Mouse (Mus musculus): ENCODE measurements around the gene Abca6.
A peak's percentile ranks its signal among the peaks of the same experiment; 100 is the strongest.

The Abca6 gene

GRCm38 (mm10) chr11:110251534-110251933 lies at the start of gene Abca6:
TSS of gene Abca6 (minus strand) at chr11:110251776.
- TF ChIP-seq POU5F1 (IDR thresholded peaks at IDR 0.05; ENCODE audit: borderline replicate concordance, low read length) (no peak), NANOG (IDR thresholded peaks at IDR 0.05; ENCODE audit: borderline replicate concordance, low read length) (no peak), CTCF (conservative IDR thresholded peaks at IDR 0.05; ENCODE audit: low read length) (no peak)

GRCm38 (mm10) chr11:110297917-110298533 lies 46.4 kb upstream of the Abca6 start:
- TF ChIP-seq POU5F1 (IDR thresholded peaks at IDR 0.05; ENCODE audit: borderline replicate concordance, low read length): no peak
- TF ChIP-seq CTCF (conservative IDR thresholded peaks at IDR 0.05; ENCODE audit: low read length): no peak
- no peak for TF ChIP-seq NANOG (IDR thresholded peaks at IDR 0.05; ENCODE audit: borderline replicate concordance, low read length)
- H3K4me1 ChIP-seq (replicated peaks; ENCODE audit: low read depth, low read length): no peaks in the 10 kb centered on the region
- H3K4me3 ChIP-seq (replicated peaks; ENCODE audit: low read length): no peak overlapping the region
- no peaks in the 10 kb centered on the region for H3K36me3 ChIP-seq (ENCODE audit: insufficient read depth, low read length)
- H3K9me3 ChIP-seq (ENCODE audit: low read length): no peaks in the 10 kb centered on the region
- H3K27me3 ChIP-seq (ENCODE audit: insufficient read depth, low read length): no peaks in the 10 kb centered on the region

More at GRCm38 (mm10) chr11:110251534-110251933, at the start of gene Abca6:
- Histone ChIP-seq H3K9me3 (ENCODE audit: low read length) (peaks cover 6% of the 10 kb centered on the region), H3K4me3 (replicated peaks; ENCODE audit: low read length) (no peak within 1 kb of the TSS), H3K27me3 (ENCODE audit: insufficient read depth, low read length) (no peaks in the 10 kb centered on the region), H3K4me1 (replicated peaks; ENCODE audit: low read depth, low read length) (no peaks in the 10 kb centered on the region), H3K36me3 (ENCODE audit: insufficient read depth, low read length) (no peaks in the 10 kb centered on the region)

GRCm38 (mm10) chr11:110290586-110290985 lies 39.0 kb upstream of the Abca6 start:
- Histone ChIP-seq H3K27me3 (ENCODE audit: insufficient read depth, low read length) (no peaks in the 10 kb centered on the region), H3K4me1 (replicated peaks; ENCODE audit: low read depth, low read length) (no peaks in the 10 kb centered on the region), H3K4me3 (replicated peaks; ENCODE audit: low read length) (no peak overlapping the region), H3K36me3 (ENCODE audit: insufficient read depth, low read length) (no peaks in the 10 kb centered on the region), H3K9me3 (ENCODE audit: low read length) (no peaks in the 10 kb centered on the region)
- peak; percentile 87 for TF ChIP-seq CTCF (conservative IDR thresholded peaks at IDR 0.05; ENCODE audit: low read length)
- no peak for TF ChIP-seq NANOG (IDR thresholded peaks at IDR 0.05; ENCODE audit: borderline replicate concordance, low read length)
- TF ChIP-seq POU5F1 (IDR thresholded peaks at IDR 0.05; ENCODE audit: borderline replicate concordance, low read length): no peak

GRCm38 (mm10) chr11:110288423-110288822 lies 36.8 kb upstream of the Abca6 start:
- Histone ChIP-seq H3K27me3 (ENCODE audit: insufficient read depth, low read length) (no peaks in the 10 kb centered on the region), H3K9me3 (ENCODE audit: low read length) (no peaks in the 10 kb centered on the region), H3K4me3 (replicated peaks; ENCODE audit: low read length) (no peak overlapping the region), H3K36me3 (ENCODE audit: insufficient read depth, low read length) (no peaks in the 10 kb centered on the region), H3K4me1 (replicated peaks; ENCODE audit: low read depth, low read length) (no peaks in the 10 kb centered on the region)
- TF ChIP-seq CTCF (conservative IDR thresholded peaks at IDR 0.05; ENCODE audit: low read length) (no peak), NANOG (IDR thresholded peaks at IDR 0.05; ENCODE audit: borderline replicate concordance, low read length) (no peak), POU5F1 (IDR thresholded peaks at IDR 0.05; ENCODE audit: borderline replicate concordance, low read length) (no peak)

GRCm38 (mm10) chr11:110287694-110288093 lies 36.1 kb upstream of the Abca6 start:
- Histone ChIP-seq H3K27me3 (ENCODE audit: insufficient read depth, low read length) (no peaks in the 10 kb centered on the region), H3K9me3 (ENCODE audit: low read length) (no peaks in the 10 kb centered on the region), H3K4me1 (replicated peaks; ENCODE audit: low read depth, low read length) (no peaks in the 10 kb centered on the region), H3K36me3 (ENCODE audit: insufficient read depth, low read length) (no peaks in the 10 kb centered on the region), H3K4me3 (replicated peaks; ENCODE audit: low read length) (no peak overlapping the region)
- TF ChIP-seq NANOG (IDR thresholded peaks at IDR 0.05; ENCODE audit: borderline replicate concordance, low read length) (no peak), POU5F1 (IDR thresholded peaks at IDR 0.05; ENCODE audit: borderline replicate concordance, low read length) (no peak), CTCF (conservative IDR thresholded peaks at IDR 0.05; ENCODE audit: low read length) (no peak)

- Histone ChIP-seq H3K9me3 (ENCODE audit: low read length) (no peaks in the 10 kb centered on the region), H3K4me3 (replicated peaks; ENCODE audit: low read length) (no peak overlapping the region), H3K4me1 (replicated peaks; ENCODE audit: low read depth, low read length) (no peaks in the 10 kb centered on the region), H3K27me3 (ENCODE audit: insufficient read depth, low read length) (no peaks in the 10 kb centered on the region), H3K36me3 (ENCODE audit: insufficient read depth, low read length) (no peaks in the 10 kb centered on the region)
- no peak for TF ChIP-seq POU5F1 (IDR thresholded peaks at IDR 0.05; ENCODE audit: borderline replicate concordance, low read length)
- no peak for TF ChIP-seq NANOG (IDR thresholded peaks at IDR 0.05; ENCODE audit: borderline replicate concordance, low read length)
- no peak for TF ChIP-seq CTCF (conservative IDR thresholded peaks at IDR 0.05; ENCODE audit: low read length)
These were observed 34.8 kb upstream of the Abca6 start for GRCm38 (mm10) chr11:110286331-110286730.

- Histone ChIP-seq H3K4me3 (replicated peaks; ENCODE audit: low read length) (no peak overlapping the region), H3K9me3 (ENCODE audit: low read length) (no peaks in the 10 kb centered on the region), H3K4me1 (replicated peaks; ENCODE audit: low read depth, low read length) (no peaks in the 10 kb centered on the region), H3K36me3 (ENCODE audit: insufficient read depth, low read length) (no peaks in the 10 kb centered on the region), H3K27me3 (ENCODE audit: insufficient read depth, low read length) (no peaks in the 10 kb centered on the region)
- TF ChIP-seq POU5F1 (IDR thresholded peaks at IDR 0.05; ENCODE audit: borderline replicate concordance, low read length): no peak
- TF ChIP-seq NANOG (IDR thresholded peaks at IDR 0.05; ENCODE audit: borderline replicate concordance, low read length): no peak
- TF ChIP-seq CTCF (conservative IDR thresholded peaks at IDR 0.05; ENCODE audit: low read length): no peak
These were observed 33.3 kb upstream of the Abca6 start for GRCm38 (mm10) chr11:110284849-110285248.

GRCm38 (mm10) chr11:110284185-110284787 lies 32.7 kb upstream of the Abca6 start:
- no peaks in the 10 kb centered on the region for H3K4me1 ChIP-seq (replicated peaks; ENCODE audit: low read depth, low read length)
- H3K36me3 ChIP-seq (ENCODE audit: insufficient read depth, low read length): no peaks in the 10 kb centered on the region
- TF ChIP-seq CTCF (conservative IDR thresholded peaks at IDR 0.05; ENCODE audit: low read length) (no peak), NANOG (IDR thresholded peaks at IDR 0.05; ENCODE audit: borderline replicate concordance, low read length) (no peak), POU5F1 (IDR thresholded peaks at IDR 0.05; ENCODE audit: borderline replicate concordance, low read length) (no peak)
- H3K4me3 ChIP-seq (replicated peaks; ENCODE audit: low read length): no peak overlapping the region
- H3K27me3 ChIP-seq (ENCODE audit: insufficient read depth, low read length): no peaks in the 10 kb centered on the region
- no peaks in the 10 kb centered on the region for H3K9me3 ChIP-seq (ENCODE audit: low read length)

Measured in E14TG2a.4 (cell line).